Mouse (Mus musculus): ENCODE results near the gene Acvr1b. TPM values are rescaled to one million over a fixed set of nuclear protein-coding genes. Genes with fewer than 3 reads are reported as not detected.

Gene Acvr1b
- polyA plus RNA-seq, 1 experiment from 2014 or later, result 22.4 TPM

DNA sequence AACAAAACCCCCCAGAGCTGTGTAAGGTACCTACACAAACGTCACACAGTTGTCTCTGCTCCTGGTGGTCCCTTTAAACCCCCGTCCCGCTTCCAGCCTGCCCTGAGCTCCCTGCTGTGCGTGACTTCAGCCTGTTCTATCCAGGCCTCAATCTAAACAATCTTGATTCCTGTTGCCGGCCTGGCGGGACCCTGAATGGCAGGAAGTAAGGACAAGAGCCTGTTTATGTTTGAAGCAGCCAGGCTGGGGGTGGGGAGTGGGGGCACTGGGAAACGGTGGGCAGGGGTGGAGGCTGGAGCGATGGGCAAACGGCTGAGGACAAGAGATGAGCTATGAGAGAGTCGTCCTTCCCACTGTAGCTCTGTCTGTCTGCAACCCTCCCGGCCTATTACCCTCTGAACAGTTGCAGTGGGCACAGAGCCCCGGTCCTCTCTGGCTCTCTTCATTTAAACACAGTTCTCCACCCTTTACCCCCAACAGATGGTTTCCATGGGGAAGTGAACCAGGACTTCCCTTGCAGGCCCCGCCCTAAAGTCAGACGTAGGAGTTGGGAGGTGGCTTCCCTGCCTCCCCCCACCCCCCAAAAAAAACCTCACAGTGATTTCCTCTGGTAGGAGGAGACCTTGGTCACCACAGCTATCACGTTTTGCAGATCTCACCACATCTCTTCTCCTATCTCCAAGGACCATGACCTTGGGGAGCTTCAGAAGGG, 39.7 kb upstream of the Acvr1b start:
- peak overlapping the region; percentile 8; the same call in 1 of the 2 replicates for H3K4me2 ChIP-seq (ENCODE audit: low read length)
- 0 out of 2 replicates have a peak, but pooled peaks have one; percentile 30 for ATAC-seq
- no peak overlapping the region for H3K9ac ChIP-seq (ENCODE audit: low read depth, low read length)
- H3K36me3 ChIP-seq (ENCODE audit: control insufficient read depth, insufficient read depth, low read length), result no peaks in the 10 kb centered on the region
- H3K27me3 ChIP-seq (replicated peaks; ENCODE audit: control insufficient read depth, insufficient read depth, low read length), result peaks cover 11% of the 10 kb centered on the region
- H3K4me3 ChIP-seq (ENCODE audit: low read length), result no peak overlapping the region
- no peaks in the 10 kb centered on the region for H3K9me3 ChIP-seq (ENCODE audit: control insufficient read depth, low read length)
- peak overlapping the region; percentile 16; the same call in 1 of the 2 replicates for H3K27ac ChIP-seq (ENCODE audit: low read depth, low read length)
- whole genome bisulfite sequencing, result 26% methylated on average over 14 of the region's 15 CpGs
- peaks cover 9% of the 10 kb centered on the region; the same call in 1 of the 2 replicates for H3K4me1 ChIP-seq (ENCODE audit: control insufficient read depth, insufficient read depth, low read depth, low read length)

DNA sequence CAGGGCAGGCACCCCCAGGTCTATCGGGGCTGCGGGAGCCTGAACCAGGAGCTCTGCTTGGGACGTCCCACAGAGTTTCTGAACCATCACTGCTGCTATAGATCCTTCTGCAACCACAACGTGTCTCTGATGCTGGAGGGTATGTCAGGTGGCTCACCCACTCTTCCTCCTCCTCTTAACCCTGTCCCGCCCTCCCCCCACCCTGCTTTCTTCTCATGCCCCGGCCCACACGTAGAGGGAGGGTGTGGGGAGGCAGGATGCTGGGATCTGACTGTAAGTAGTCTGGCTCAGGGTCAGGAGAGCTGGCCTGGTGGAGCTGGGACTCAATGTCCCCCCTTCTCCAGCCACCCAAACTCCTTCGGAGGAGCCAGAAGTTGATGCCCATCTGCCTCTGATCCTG, 38.5 kb upstream of the Acvr1b start:
- Histone ChIP-seq H3K4me2 (ENCODE audit: low read length) (peak overlapping the region; percentile 18), H3K9ac (ENCODE audit: low read depth, low read length) (no peak overlapping the region), H3K4me3 (ENCODE audit: low read length) (no peak overlapping the region), H3K27ac (ENCODE audit: low read depth, low read length) (no peak overlapping the region), H3K36me3 (ENCODE audit: control insufficient read depth, insufficient read depth, low read length) (no peaks in the 10 kb centered on the region), H3K27me3 (replicated peaks; ENCODE audit: control insufficient read depth, insufficient read depth, low read length) (peaks cover 3% of the 10 kb centered on the region; the same call in 1 of the 2 replicates), H3K4me1 (ENCODE audit: control insufficient read depth, insufficient read depth, low read depth, low read length) (peaks cover 18% of the 10 kb centered on the region), H3K9me3 (ENCODE audit: control insufficient read depth, low read length) (no peaks in the 10 kb centered on the region)
- 67% methylated on average over 8 of the region's 8 CpGs for WGBS
- no peak for ATAC-seq

DNA sequence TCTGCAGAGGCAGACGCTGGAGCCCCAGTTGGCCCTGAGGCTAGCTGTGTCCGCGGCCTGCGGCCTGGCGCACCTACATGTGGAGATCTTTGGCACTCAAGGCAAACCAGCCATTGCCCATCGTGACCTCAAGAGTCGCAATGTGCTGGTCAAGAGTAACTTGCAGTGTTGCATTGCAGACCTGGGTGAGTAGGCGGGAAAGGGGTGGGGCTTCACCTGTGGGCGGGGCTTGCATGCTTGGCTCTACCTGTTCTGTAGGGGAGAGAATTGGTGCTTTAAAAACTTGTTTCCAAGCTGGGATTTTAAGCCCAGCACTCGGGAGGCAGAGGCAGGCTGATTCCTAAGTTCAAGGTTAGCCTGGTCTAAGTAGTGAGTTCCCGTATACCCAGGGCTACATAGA, 36.4 kb upstream of the Acvr1b start:
- Histone ChIP-seq H3K4me3 (ENCODE audit: low read length) (no peak overlapping the region), H3K27ac (ENCODE audit: low read depth, low read length) (no peak overlapping the region), H3K36me3 (ENCODE audit: control insufficient read depth, insufficient read depth, low read length) (no peaks in the 10 kb centered on the region), H3K9me3 (ENCODE audit: control insufficient read depth, low read length) (no peaks in the 10 kb centered on the region), H3K4me2 (ENCODE audit: low read length) (no peak overlapping the region), H3K27me3 (replicated peaks; ENCODE audit: control insufficient read depth, insufficient read depth, low read length) (no peaks in the 10 kb centered on the region; the same call in 1 of the 2 replicates), H3K9ac (ENCODE audit: low read depth, low read length) (no peak overlapping the region), H3K4me1 (ENCODE audit: control insufficient read depth, insufficient read depth, low read depth, low read length) (peaks cover 12% of the 10 kb centered on the region)
- no peak for ATAC-seq
- WGBS, result 79% methylated on average over 11 of the region's 11 CpGs

DNA sequence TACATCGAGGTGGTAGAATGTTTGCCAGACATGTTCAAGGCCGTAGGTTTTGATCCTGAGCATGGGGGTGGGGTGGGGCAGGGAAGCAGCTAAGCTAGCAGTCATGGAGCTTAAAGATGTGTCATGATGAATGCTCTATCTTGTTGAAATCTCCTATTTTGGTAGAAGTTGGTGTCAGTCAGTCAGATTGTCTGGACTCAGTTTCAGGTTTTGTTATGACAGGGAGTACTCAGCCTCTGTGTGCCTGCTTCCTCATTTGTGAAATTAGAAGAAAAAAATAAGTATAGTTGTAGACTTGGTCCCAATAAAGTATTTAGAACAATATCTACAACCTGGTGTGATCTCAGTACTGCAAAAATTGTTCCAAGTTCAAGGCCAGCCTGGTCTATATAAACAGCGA, 35.2 kb upstream of the Acvr1b start:
- H3K9me3 ChIP-seq (ENCODE audit: control insufficient read depth, low read length), result no peaks in the 10 kb centered on the region
- no peak overlapping the region for H3K4me3 ChIP-seq (ENCODE audit: low read length)
- 94% methylated on average over 3 of the region's 3 CpGs for WGBS
- no peaks in the 10 kb centered on the region; the same call in 1 of the 2 replicates for H3K27me3 ChIP-seq (replicated peaks; ENCODE audit: control insufficient read depth, insufficient read depth, low read length)
- H3K4me1 ChIP-seq (ENCODE audit: control insufficient read depth, insufficient read depth, low read depth, low read length), result peaks cover 12% of the 10 kb centered on the region
- H3K36me3 ChIP-seq (ENCODE audit: control insufficient read depth, insufficient read depth, low read length), result no peaks in the 10 kb centered on the region
- no peak overlapping the region for H3K27ac ChIP-seq (ENCODE audit: low read depth, low read length)
- no peak for ATAC-seq
- no peak overlapping the region for H3K4me2 ChIP-seq (ENCODE audit: low read length)
- no peak overlapping the region for H3K9ac ChIP-seq (ENCODE audit: low read depth, low read length)

DNA sequence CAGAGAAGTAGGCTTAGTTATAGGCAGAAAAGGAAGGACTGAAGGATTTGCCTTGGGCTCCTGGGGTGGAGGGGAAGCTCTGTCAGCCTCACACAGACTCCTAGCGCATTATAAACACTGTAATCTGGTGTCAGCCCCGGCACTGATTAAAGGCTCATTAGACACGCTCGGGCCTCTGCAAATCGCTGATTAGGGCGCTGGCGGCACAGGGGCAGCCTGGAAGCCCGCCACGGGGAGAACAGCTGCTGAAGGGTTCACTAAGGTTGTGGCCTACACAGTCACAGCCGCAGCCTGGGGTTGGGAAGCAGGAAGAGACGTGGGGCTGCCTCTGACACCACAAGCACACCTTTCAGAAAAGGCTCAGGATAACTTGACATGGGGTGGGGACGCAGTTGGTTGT, 34.0 kb upstream of the Acvr1b start:
- ATAC-seq, result peak; percentile 24; the same call in 1 of the 2 replicates
- 19% methylated on average over 12 of the region's 12 CpGs for WGBS

DNA sequence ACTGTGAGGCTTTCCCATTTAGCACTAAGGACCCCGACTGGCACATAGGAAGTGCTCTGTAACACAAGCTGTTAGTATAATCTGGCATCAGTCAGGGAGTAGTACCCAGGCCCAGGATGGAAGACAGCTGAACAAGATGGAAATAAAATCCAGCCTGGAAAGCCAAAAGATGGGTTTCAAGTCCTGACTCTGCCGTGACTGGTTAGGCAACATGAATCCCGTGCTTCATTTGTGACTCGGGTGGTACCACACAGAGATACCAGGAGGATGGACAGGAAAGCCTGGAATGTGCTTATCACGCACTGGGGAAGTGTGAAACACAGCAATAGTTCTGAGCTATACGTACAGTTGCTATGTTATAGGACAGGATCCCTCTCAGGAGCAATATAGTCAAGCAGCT, 33.3 kb upstream of the Acvr1b start:
- peak overlapping the region; percentile 2; the same call in 1 of the 2 replicates for H3K9ac ChIP-seq (ENCODE audit: low read depth, low read length)
- H3K9me3 ChIP-seq (ENCODE audit: control insufficient read depth, low read length), result no peaks in the 10 kb centered on the region
- no peaks in the 10 kb centered on the region for H3K36me3 ChIP-seq (ENCODE audit: control insufficient read depth, insufficient read depth, low read length)
- H3K27me3 ChIP-seq (replicated peaks; ENCODE audit: control insufficient read depth, insufficient read depth, low read length), result no peaks in the 10 kb centered on the region; the same call in 1 of the 2 replicates
- 66% methylated on average over 6 of the region's 6 CpGs for WGBS
- peaks cover 12% of the 10 kb centered on the region for H3K4me1 ChIP-seq (ENCODE audit: control insufficient read depth, insufficient read depth, low read depth, low read length)
- no peak overlapping the region for H3K4me3 ChIP-seq (ENCODE audit: low read length)
- no peak overlapping the region for H3K27ac ChIP-seq (ENCODE audit: low read depth, low read length)
- no peak overlapping the region for H3K4me2 ChIP-seq (ENCODE audit: low read length)
- no peak for ATAC-seq

More for the DNA sequence above, 34.0 kb upstream of the Acvr1b start:
- Histone ChIP-seq H3K36me3 (ENCODE audit: control insufficient read depth, insufficient read depth, low read length) (no peaks in the 10 kb centered on the region), H3K9me3 (ENCODE audit: control insufficient read depth, low read length) (no peaks in the 10 kb centered on the region), H3K4me2 (ENCODE audit: low read length) (no peak overlapping the region), H3K4me3 (ENCODE audit: low read length) (no peak overlapping the region), H3K27me3 (replicated peaks; ENCODE audit: control insufficient read depth, insufficient read depth, low read length) (no peaks in the 10 kb centered on the region; the same call in 1 of the 2 replicates), H3K9ac (ENCODE audit: low read depth, low read length) (peak overlapping the region; percentile 22), H3K4me1 (ENCODE audit: control insufficient read depth, insufficient read depth, low read depth, low read length) (peaks cover 9% of the 10 kb centered on the region), H3K27ac (ENCODE audit: low read depth, low read length) (peak overlapping the region; percentile 7; the same call in 1 of the 2 replicates)

DNA sequence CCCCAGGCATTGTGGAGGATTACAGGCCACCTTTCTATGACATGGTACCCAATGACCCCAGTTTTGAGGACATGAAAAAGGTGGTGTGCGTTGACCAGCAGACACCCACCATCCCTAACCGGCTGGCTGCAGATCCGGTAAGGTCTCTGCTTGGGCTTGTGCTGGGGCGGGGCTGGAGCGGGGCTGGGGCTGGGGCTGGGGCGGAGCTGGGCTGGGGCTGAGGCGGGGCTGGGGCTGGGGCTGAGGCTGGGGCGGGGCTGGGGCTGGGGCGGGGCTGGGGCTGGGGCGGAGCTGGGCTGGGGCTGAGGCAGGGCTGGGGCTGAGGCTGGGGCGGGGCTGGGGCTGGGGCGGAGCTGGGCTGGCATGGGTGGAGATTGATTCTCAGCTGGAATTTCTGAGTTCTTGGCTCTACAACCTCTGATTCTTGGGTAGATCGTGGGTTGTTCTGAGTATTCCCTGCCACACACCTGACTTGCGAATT, 32.8 kb upstream of the Acvr1b start:
- 0 out of 2 replicates have a peak, but pooled peaks have one; percentile 37 for ATAC-seq
- no peaks in the 10 kb centered on the region; the same call in 1 of the 2 replicates for H3K27me3 ChIP-seq (replicated peaks; ENCODE audit: control insufficient read depth, insufficient read depth, low read length)
- H3K9me3 ChIP-seq (ENCODE audit: control insufficient read depth, low read length), result no peaks in the 10 kb centered on the region
- WGBS, result 10% methylated on average over 8 of the region's 14 CpGs
- no peak overlapping the region for H3K4me2 ChIP-seq (ENCODE audit: low read length)
- H3K27ac ChIP-seq (ENCODE audit: low read depth, low read length), result no peak overlapping the region
- no peak overlapping the region for H3K4me3 ChIP-seq (ENCODE audit: low read length)
- H3K9ac ChIP-seq (ENCODE audit: low read depth, low read length), result no peak overlapping the region
- H3K36me3 ChIP-seq (ENCODE audit: control insufficient read depth, insufficient read depth, low read length), result no peaks in the 10 kb centered on the region
- H3K4me1 ChIP-seq (ENCODE audit: control insufficient read depth, insufficient read depth, low read depth, low read length), result peaks cover 16% of the 10 kb centered on the region

DNA sequence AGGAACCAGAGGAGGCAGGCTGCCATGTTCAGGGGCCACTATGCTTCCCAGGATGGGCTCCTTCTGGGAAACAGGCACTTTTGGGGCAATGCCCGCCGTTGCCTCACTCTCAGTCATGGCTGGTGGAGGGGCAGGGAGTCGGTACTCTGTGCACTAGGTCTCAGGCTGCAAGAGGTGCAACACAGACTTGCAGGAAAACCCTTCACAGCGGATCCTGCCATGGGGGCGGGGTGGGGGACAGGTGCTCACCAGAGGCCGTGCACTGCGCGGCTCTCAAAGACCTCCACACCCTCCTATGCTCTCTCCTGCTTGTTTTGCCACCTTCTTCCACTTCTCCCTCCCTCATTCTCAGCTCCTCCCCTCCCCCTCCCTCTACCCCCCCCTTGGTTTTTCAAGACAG, 31.2 kb upstream of the Acvr1b start:
- Histone ChIP-seq H3K4me3 (ENCODE audit: low read length) (no peak overlapping the region), H3K36me3 (ENCODE audit: control insufficient read depth, insufficient read depth, low read length) (no peaks in the 10 kb centered on the region), H3K27ac (ENCODE audit: low read depth, low read length) (no peak overlapping the region), H3K27me3 (replicated peaks; ENCODE audit: control insufficient read depth, insufficient read depth, low read length) (no peaks in the 10 kb centered on the region; the same call in 1 of the 2 replicates), H3K4me1 (ENCODE audit: control insufficient read depth, insufficient read depth, low read depth, low read length) (peaks cover 16% of the 10 kb centered on the region), H3K9ac (ENCODE audit: low read depth, low read length) (no peak overlapping the region), H3K4me2 (ENCODE audit: low read length) (no peak overlapping the region), H3K9me3 (ENCODE audit: control insufficient read depth, low read length) (no peaks in the 10 kb centered on the region)
- ATAC-seq, result no peak
- 69% methylated on average over 8 of the region's 8 CpGs for WGBS

DNA sequence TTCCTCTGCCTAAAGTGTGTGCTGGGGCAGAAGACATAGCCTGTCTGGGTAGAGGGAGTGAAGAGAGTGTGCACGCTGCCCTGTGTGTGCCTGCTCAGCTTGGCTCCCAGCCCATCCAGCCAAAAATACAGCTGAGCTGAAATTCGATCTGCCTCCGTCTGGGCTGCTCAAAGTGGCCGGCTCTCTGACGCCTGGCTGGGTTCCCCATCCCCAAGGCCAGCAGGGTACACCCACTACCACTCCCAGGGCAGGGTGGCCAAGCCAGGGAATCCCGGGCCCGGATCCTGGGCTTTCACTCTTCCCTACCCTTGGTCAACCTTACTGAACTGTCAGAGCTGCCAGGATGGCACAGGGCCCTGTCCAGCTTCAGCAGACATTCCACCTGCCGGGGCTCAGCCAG, 30.4 kb upstream of the Acvr1b start:
- no peak overlapping the region for H3K4me2 ChIP-seq (ENCODE audit: low read length)
- no peak overlapping the region for H3K4me3 ChIP-seq (ENCODE audit: low read length)
- no peak for ATAC-seq
- peaks cover 16% of the 10 kb centered on the region for H3K4me1 ChIP-seq (ENCODE audit: control insufficient read depth, insufficient read depth, low read depth, low read length)
- H3K27me3 ChIP-seq (replicated peaks; ENCODE audit: control insufficient read depth, insufficient read depth, low read length), result no peaks in the 10 kb centered on the region; the same call in 1 of the 2 replicates
- 20% methylated on average over 8 of the region's 8 CpGs for WGBS
- no peaks in the 10 kb centered on the region for H3K9me3 ChIP-seq (ENCODE audit: control insufficient read depth, low read length)
- H3K27ac ChIP-seq (ENCODE audit: low read depth, low read length), result no peak overlapping the region
- H3K36me3 ChIP-seq (ENCODE audit: control insufficient read depth, insufficient read depth, low read length), result no peaks in the 10 kb centered on the region
- no peak overlapping the region for H3K9ac ChIP-seq (ENCODE audit: low read depth, low read length)

Measured in hindbrain, embryonic 16.5 days (tissue).